Mouse (Mus musculus): ENCODE results near the gene Angptl4. TPM values are rescaled to one million over a fixed set of nuclear protein-coding genes. Genes with fewer than 3 reads are reported as not detected.
A peak's percentile ranks its signal among the peaks of the same experiment; 100 is the strongest.

The Angptl4 gene
- polyA plus RNA-seq, 1 experiment from 2014 or later, result 17.1 TPM

GRCm38 (mm10) chr17:33817184-33817968, 35.7 kb upstream of the Angptl4 start:
- no peaks in the 10 kb centered on the region for H3K9me3 ChIP-seq
- WGBS, result 1% methylated on average over 86 of the region's 89 CpGs
- H3K9ac ChIP-seq (replicated peaks), result peak overlapping the region; percentile 83
- H3K4me2 ChIP-seq (replicated peaks), result peak overlapping the region; percentile 78
- H3K27ac ChIP-seq, result peak overlapping the region; percentile 89
- H3K4me1 ChIP-seq (replicated peaks), result peaks cover 27% of the 10 kb centered on the region
- H3K36me3 ChIP-seq, result peaks cover 39% of the 10 kb centered on the region
- H3K27me3 ChIP-seq, result peaks cover 5% of the 10 kb centered on the region; the same call in 1 of the 2 replicates
- H3K4me3 ChIP-seq (replicated peaks), result peak overlapping the region; percentile 56
- ATAC-seq, result peak; percentile 97

- Histone ChIP-seq H3K36me3 (peaks cover 32% of the 10 kb centered on the region), H3K27me3 (peaks cover 6% of the 10 kb centered on the region; the same call in 1 of the 2 replicates), H3K27ac (no peak overlapping the region; the same call in 1 of the 2 replicates), H3K4me3 (replicated peaks) (peak overlapping the region; percentile 56), H3K4me2 (replicated peaks) (peak overlapping the region; percentile 78), H3K9me3 (no peaks in the 10 kb centered on the region), H3K4me1 (replicated peaks) (peaks cover 19% of the 10 kb centered on the region), H3K9ac (replicated peaks) (no peak overlapping the region)
- 80% methylated on average over 5 of the region's 5 CpGs for WGBS
- ATAC-seq, result no peak
Observed at GRCm38 (mm10) chr17:33816612-33817011, 35.0 kb upstream of the Angptl4 start.

GRCm38 (mm10) chr17:33815399-33815798, 33.8 kb upstream of the Angptl4 start:
- no peak for ATAC-seq
- Histone ChIP-seq H3K4me3 (replicated peaks) (no peak overlapping the region), H3K9ac (replicated peaks) (no peak overlapping the region), H3K4me1 (replicated peaks) (peaks cover 27% of the 10 kb centered on the region), H3K36me3 (peaks cover 19% of the 10 kb centered on the region), H3K27ac (no peak overlapping the region), H3K27me3 (peaks cover 16% of the 10 kb centered on the region), H3K4me2 (replicated peaks) (no peak overlapping the region), H3K9me3 (no peaks in the 10 kb centered on the region)
- 93% methylated on average over 6 of the region's 6 CpGs for WGBS

- no peak overlapping the region for H3K4me2 ChIP-seq (replicated peaks)
- 77% methylated on average over 4 of the region's 4 CpGs for WGBS
- no peaks in the 10 kb centered on the region for H3K9me3 ChIP-seq
- H3K27ac ChIP-seq, result no peak overlapping the region
- ATAC-seq, result no peak
- H3K9ac ChIP-seq (replicated peaks), result no peak overlapping the region
- H3K4me1 ChIP-seq (replicated peaks), result peaks cover 21% of the 10 kb centered on the region
- H3K36me3 ChIP-seq, result no peaks in the 10 kb centered on the region
- H3K4me3 ChIP-seq (replicated peaks), result no peak overlapping the region
- H3K27me3 ChIP-seq, result peaks cover 16% of the 10 kb centered on the region
Observed at GRCm38 (mm10) chr17:33812990-33813389, 31.4 kb upstream of the Angptl4 start.

- no peak overlapping the region for H3K27ac ChIP-seq
- no peak for ATAC-seq
- peaks cover 19% of the 10 kb centered on the region for H3K4me1 ChIP-seq (replicated peaks)
- no peaks in the 10 kb centered on the region for H3K9me3 ChIP-seq
- H3K4me3 ChIP-seq (replicated peaks), result no peak overlapping the region
- 72% methylated on average over 3 of the region's 3 CpGs for WGBS
- no peaks in the 10 kb centered on the region for H3K36me3 ChIP-seq
- H3K4me2 ChIP-seq (replicated peaks), result no peak overlapping the region
- no peak overlapping the region for H3K9ac ChIP-seq (replicated peaks)
- peaks cover 16% of the 10 kb centered on the region for H3K27me3 ChIP-seq
Observed at GRCm38 (mm10) chr17:33812475-33812874, 30.8 kb upstream of the Angptl4 start.

GRCm38 (mm10) chr17:33811142-33811516, 29.5 kb upstream of the Angptl4 start:
- Histone ChIP-seq H3K27me3 (peaks cover 16% of the 10 kb centered on the region), H3K4me1 (replicated peaks) (peaks cover 11% of the 10 kb centered on the region; the same call in 1 of the 2 replicates), H3K36me3 (no peaks in the 10 kb centered on the region), H3K4me3 (replicated peaks) (peak overlapping the region; percentile 51), H3K9ac (replicated peaks) (no peak overlapping the region), H3K27ac (no peak overlapping the region), H3K9me3 (no peaks in the 10 kb centered on the region), H3K4me2 (replicated peaks) (peak overlapping the region; percentile 72)
- WGBS, result 30% methylated on average over 7 of the region's 7 CpGs
- ATAC-seq, result peak; percentile 22

GRCm38 (mm10) chr17:33810334-33811141, 28.9 kb upstream of the Angptl4 start, which contains the start of gene Kank3:
Gene Kank3, plus strand, starts transcription at chr17:33810519.
- peak; percentile 99 for ATAC-seq
- Histone ChIP-seq H3K27ac (no peak within 1 kb of the TSS), H3K4me1 (replicated peaks) (peaks cover 11% of the 10 kb centered on the region; the same call in 1 of the 2 replicates), H3K36me3 (no peaks in the 10 kb centered on the region), H3K9me3 (no peaks in the 10 kb centered on the region), H3K9ac (replicated peaks) (peak within 1 kb of the TSS; percentile 61), H3K27me3 (peaks cover 16% of the 10 kb centered on the region), H3K4me2 (replicated peaks) (peak within 1 kb of the TSS; percentile 72), H3K4me3 (replicated peaks) (peak within 1 kb of the TSS; percentile 51)
- WGBS, result 2% methylated on average over 36 of the region's 36 CpGs

GRCm38 (mm10) chr17:33808192-33808591, 26.6 kb upstream of the Angptl4 start:
- whole genome bisulfite sequencing, result 38% methylated on average over 10 of the region's 10 CpGs

GRCm38 (mm10) chr17:33807181-33807888, 25.7 kb upstream of the Angptl4 start:
- 69% methylated on average over 8 of the region's 9 CpGs for WGBS
- Histone ChIP-seq H3K4me2 (replicated peaks) (no peak overlapping the region), H3K27me3 (peaks cover 11% of the 10 kb centered on the region), H3K9me3 (no peaks in the 10 kb centered on the region), H3K4me3 (replicated peaks) (no peak overlapping the region), H3K36me3 (no peaks in the 10 kb centered on the region), H3K4me1 (replicated peaks) (peaks cover 11% of the 10 kb centered on the region; the same call in 1 of the 2 replicates), H3K27ac (no peak overlapping the region), H3K9ac (replicated peaks) (no peak overlapping the region)
- no peak for ATAC-seq

More at GRCm38 (mm10) chr17:33808192-33808591, 26.6 kb upstream of the Angptl4 start:
- ATAC-seq, result no peak
- H3K9me3 ChIP-seq, result no peaks in the 10 kb centered on the region
- peaks cover 16% of the 10 kb centered on the region for H3K27me3 ChIP-seq
- H3K4me3 ChIP-seq (replicated peaks), result no peak overlapping the region
- no peak overlapping the region for H3K27ac ChIP-seq
- no peaks in the 10 kb centered on the region for H3K36me3 ChIP-seq
- peaks cover 11% of the 10 kb centered on the region; the same call in 1 of the 2 replicates for H3K4me1 ChIP-seq (replicated peaks)
- H3K9ac ChIP-seq (replicated peaks), result no peak overlapping the region
- no peak overlapping the region for H3K4me2 ChIP-seq (replicated peaks)

- Histone ChIP-seq H3K4me3 (replicated peaks) (no peak overlapping the region), H3K9ac (replicated peaks) (no peak overlapping the region), H3K9me3 (no peaks in the 10 kb centered on the region), H3K27ac (no peak overlapping the region), H3K36me3 (no peaks in the 10 kb centered on the region), H3K4me2 (replicated peaks) (no peak overlapping the region), H3K4me1 (replicated peaks) (no peaks in the 10 kb centered on the region), H3K27me3 (no peaks in the 10 kb centered on the region)
- no peak for ATAC-seq
- 77% methylated on average over 1 of the region's 1 CpGs for WGBS
Observed at GRCm38 (mm10) chr17:33804745-33805144, 23.1 kb upstream of the Angptl4 start.

GRCm38 (mm10) chr17:33804205-33804604, 22.6 kb upstream of the Angptl4 start:
- Histone ChIP-seq H3K9me3 (no peaks in the 10 kb centered on the region), H3K36me3 (no peaks in the 10 kb centered on the region), H3K9ac (replicated peaks) (no peak overlapping the region), H3K27ac (no peak overlapping the region), H3K4me2 (replicated peaks) (no peak overlapping the region), H3K4me1 (replicated peaks) (no peaks in the 10 kb centered on the region), H3K27me3 (no peaks in the 10 kb centered on the region), H3K4me3 (replicated peaks) (no peak overlapping the region)
- WGBS, result 56% methylated on average over 4 of the region's 4 CpGs
- no peak for ATAC-seq
